Mouse (Mus musculus): ENCODE measurements around the gene Ifit1bl2.
"Not testable (repeated sequence)": the region's sequence is repeated elsewhere in the genome, so short reads cannot be mapped to it uniquely, and the experiment has no call there.

Gene Ifit1bl2

DNA sequence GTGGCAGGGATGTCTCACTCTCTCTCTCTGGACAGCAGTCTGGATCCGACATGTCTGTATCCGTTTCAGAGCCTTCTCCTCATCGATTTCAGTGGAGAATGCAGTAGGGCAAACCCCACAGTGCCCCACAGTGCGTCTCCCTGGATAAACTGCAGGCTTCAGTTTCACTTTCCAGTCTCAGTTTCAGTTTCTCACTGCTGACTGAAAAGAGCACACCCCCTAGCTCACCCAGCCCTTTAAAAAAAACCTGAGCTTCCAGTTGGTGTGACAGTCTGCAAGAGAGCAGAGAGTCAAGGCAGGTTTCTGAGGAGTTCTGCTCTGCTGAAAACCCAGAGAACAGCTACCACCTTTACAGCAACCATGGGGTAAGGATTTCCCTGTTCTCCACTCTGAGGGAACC lies at the start of gene Ifit1bl2, which contains the start of gene Ifit1:
Gene Ifit1bl2, minus strand, starts transcription at position 121 of the 400 bp plus-strand sequence.
Gene Ifit1, plus strand, starts transcription at position 249 of the 400 bp plus-strand sequence.
- no peak for DNase-seq (ENCODE audit: low spot score)

DNA sequence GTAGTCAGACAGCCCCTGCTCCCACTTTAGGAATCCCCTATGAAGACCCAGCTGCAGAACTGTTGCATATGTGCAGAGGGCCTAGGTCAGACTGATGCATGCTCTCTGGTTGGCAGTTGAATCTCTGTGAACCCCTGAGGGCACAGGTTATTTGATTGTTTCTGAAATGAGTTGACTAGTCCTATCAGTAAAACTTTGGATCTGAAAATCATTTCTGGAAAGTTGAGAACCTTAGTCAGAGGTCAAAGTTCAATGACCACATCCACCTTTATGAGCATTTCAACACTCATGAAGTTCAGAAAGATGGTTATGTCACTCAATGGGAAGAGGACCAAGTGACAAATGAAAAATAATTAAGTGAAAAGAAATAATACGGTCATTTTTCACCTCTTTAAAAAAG lies 45.0 kb upstream of the Ifit1bl2 start:
- DNase-seq (ENCODE audit: low spot score): no peak

- DNase-seq (ENCODE audit: low spot score): peak; percentile 18
Observed at GRCm38 (mm10) chr19:34684857-34685256, 44.3 kb upstream of the Ifit1bl2 start.

DNA sequence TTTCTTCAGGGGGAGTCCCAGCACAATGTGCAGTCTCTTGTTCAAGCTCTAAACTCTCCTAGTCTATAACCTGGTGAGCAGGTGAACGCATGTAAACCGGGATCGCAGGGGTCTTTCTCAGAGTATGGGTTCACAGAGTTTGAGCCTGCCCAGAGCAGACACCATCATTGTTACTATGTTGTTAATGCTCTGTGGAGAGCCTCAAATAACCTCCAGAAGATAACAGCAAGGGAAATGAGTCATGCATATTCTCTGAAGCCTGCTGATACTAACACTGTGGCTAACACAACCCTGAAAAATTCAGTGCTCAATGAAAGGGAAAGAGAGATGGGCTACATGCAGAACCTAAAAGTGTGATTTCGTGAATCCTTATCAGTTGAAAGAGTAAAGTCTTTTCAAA lies 37.9 kb upstream of the Ifit1bl2 start:
- DNase-seq (ENCODE audit: low spot score): no peak

- no peak for DNase-seq (ENCODE audit: low spot score)
Observed at GRCm38 (mm10) chr19:34673476-34673875, 32.9 kb upstream of the Ifit1bl2 start.

GRCm38 (mm10) chr19:34666127-34666526 lies 25.6 kb upstream of the Ifit1bl2 start:
- peak; percentile 39 for DNase-seq (ENCODE audit: low spot score)

GRCm38 (mm10) chr19:34662740-34663139 lies 22.2 kb upstream of the Ifit1bl2 start:
- no peak for DNase-seq (ENCODE audit: low spot score)

DNA sequence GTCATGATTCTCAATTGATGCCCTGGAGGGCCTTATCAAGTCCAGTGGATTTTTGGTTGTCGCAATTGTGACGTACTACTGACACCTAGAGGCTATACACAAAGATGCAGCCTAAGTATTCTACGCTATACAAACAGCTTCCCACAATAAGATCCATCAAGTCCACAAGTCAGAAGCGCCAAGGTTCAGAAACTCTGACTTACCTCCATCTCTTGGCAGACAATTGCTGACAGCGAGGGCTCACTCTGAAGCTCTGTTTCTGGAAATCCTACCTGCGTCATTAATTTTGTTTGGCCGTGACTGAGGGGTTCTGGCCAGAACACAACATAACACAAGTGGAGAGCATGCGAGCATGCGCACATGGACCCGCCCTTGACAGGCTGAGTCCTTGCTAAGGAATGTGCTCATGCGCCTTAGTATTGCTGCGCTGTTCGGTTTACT lies 21.5 kb upstream of the Ifit1bl2 start:
- no peak for DNase-seq (ENCODE audit: low spot score)

DNA sequence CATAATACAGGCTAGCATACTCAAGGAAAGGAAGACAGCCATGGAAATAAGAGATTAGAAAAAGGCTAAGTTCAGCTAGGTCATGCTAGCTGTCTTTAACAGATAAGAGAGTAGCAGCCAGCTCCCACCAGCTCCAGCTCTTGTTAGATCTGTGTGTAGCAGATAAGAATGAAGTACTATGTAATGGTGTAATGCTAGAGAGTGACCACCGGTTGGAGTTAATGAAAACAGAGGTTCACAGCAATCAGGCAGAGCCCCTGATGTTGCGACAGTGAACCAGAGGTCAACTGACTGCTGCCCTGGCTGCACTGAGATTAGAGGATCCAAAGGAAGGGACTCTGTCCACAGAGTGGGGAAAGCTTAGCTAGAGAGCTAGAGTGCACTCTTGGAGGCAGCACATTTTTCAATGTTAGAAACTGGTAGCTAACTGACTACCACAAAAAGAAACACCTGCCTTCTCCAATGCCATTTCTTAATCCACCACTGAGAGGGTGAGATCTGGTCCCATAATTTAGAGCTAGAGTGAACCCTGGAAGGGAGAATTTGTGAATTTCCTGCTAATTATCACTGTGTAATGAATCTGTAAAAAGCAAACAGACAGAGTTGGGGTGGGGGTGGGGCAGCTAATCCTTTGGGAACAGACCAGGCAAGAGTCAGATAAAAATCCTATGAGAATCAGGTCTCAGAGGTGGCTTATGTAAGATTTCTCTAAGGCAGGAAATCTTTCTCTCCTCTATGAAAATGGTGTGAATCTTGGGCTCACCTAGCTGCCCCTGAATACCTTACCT lies 16.2 kb upstream of the Ifit1bl2 start:
- DNase-seq (ENCODE audit: low spot score): no peak

- DNase-seq (ENCODE audit: low spot score): no peak
Observed at GRCm38 (mm10) chr19:34655227-34655805, 14.8 kb upstream of the Ifit1bl2 start.

DNA sequence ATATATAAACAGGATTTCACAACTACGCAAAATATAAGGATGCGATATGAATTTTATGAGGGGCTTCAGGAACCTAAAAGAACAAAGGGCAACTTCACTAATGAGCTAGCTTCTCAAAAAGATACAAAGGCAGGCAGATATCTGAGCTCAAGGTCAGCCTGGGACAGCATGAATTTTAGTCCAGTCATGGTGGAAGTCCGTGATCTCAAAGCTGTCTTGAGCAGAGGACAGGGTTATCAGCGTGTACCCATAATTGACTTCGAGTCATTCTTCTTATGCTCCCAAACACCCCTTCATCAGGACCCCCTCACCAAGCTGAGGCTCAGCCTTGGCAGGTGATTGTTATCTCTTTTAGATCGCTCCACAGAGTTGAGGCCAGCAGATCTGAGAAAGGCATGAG lies 10.5 kb upstream of the Ifit1bl2 start:
- no peak for DNase-seq (ENCODE audit: low spot score)

GRCm38 (mm10) chr19:34650276-34650675 lies 9.7 kb upstream of the Ifit1bl2 start:
- DNase-seq (ENCODE audit: low spot score): no peak

- not testable (repeated sequence) for DNase-seq (ENCODE audit: low spot score)
Observed at GRCm38 (mm10) chr19:34647630-34648029, 7.1 kb upstream of the Ifit1bl2 start.

GRCm38 (mm10) chr19:34642616-34643015 lies 2.1 kb upstream of the Ifit1bl2 start:
- no peak for DNase-seq (ENCODE audit: low spot score)

GRCm38 (mm10) chr19:34636933-34637557 lies 3.5 kb downstream of the Ifit1bl2 start:
- peak; percentile 26 for DNase-seq (ENCODE audit: low spot score)

DNA sequence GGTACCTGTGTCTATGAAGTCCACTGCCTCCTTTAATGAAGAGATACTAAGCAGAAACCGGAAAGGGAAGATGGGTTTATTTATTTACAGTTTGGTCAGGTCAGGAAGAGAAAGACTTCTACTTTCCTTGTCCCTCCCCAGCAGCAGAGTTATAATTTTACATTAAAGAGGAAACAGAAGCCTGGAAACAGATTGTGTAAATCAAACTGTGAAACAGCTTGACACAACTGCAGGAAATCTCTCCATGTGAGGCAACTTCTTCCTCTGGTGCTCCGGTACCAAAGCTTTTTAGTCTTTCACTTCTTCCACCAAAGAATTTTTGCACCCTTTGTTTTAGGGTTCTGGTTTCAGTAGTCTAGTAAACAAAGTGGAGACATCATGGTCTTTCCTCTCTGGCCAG lies 7.1 kb downstream of the Ifit1bl2 start:
- no peak for DNase-seq (ENCODE audit: low spot score)

DNA sequence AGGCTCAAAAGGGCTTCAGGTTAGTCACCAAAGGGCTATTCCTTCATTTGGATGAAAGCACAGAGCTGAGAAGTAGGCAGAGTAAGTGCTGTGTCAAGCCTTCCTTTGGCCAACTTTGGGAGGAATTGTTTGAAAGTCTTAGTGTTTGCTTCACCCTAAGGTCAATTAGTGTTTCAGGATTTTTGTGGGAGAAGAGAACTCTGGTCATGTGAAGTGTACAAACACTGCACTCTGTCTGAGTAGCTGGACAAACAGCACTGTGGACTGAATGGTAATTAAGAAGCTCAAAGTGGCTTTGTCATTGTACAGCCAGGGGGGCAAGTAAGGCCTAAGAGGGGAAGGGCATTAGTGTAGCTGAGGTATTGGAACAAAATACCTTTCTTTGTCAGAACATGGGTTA lies 9.1 kb downstream of the Ifit1bl2 start:
- no peak for DNase-seq (ENCODE audit: low spot score)

DNA sequence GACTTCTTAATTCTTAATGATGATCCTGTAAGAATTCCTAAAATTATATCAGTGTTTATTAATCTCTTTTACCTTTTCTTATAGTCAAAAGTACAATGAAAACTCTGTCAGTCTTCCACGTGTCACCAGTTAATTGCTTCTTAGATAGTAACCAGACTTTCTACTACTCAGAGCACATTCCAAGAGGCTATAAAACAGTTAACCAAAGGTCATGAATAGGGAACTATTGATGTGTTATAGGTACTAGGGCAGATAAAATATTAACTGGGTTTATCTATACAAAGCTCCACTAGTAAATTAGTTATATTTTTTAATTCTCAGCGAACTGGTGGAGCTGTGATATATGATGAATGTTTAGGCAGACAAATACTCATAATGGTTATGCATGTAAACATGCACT lies 13.0 kb downstream of the Ifit1bl2 start:
- no peak for DNase-seq (ENCODE audit: low spot score)

DNA sequence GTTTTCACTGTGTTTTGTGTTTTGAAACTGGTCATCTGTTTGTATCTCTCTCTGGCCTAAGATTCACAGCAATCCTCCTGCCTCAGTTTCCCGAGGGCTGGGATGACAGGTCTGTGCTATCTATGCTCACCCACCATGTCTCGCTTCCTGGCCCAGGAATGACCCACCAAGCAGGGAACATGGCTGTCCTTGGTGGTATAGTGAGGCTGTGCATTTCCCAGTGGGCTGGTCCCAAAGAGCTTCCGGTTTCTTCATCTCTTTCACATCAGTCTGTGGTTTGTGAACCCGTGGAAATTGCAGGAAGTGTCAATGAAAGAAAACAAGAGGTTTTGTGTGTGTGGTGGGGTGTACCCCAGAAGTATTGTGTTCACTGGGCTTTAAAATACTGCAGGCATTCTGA lies 15.9 kb downstream of the Ifit1bl2 start:
- DNase-seq (ENCODE audit: low spot score): no peak

DNA sequence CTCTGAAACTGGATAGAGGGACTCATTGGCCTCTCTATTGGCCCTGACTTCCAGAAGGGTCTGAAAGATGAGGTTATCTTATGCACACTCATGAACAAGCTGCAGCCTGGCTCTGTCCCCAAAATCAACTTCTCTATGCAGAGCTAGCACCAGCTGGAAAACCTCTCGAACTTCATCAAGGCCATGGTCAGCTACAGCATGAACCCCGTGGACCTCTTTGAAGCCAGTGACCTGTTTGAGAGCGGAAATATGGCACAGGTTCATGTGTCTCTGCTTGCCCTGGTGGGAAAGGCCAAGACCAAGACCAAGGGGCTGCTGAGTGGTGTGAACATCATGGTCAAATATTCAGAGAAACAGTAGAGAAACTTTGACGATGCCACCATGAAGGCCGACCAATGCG lies 16.8 kb downstream of the Ifit1bl2 start:
- no peak for DNase-seq (ENCODE audit: low spot score)

DNA sequence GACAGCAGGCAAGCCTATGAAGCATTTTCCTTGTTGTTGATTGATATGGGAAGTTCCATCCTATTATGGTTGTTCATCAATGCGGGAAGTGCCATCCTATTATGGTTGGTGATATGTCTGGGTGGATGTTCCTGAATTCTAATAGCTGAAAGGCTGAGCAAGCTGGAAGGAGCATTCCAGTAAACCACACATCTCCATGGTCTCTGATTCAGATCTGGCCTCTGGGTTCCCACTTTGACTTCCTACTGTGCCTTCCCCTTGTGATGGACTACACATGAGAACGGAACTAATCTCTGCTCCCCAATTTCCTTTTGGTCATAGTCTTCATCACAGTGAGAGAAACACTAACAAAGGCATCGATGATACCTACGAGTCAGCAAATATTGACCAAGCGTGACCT lies 19.7 kb downstream of the Ifit1bl2 start:
- DNase-seq (ENCODE audit: low spot score): no peak

DNA sequence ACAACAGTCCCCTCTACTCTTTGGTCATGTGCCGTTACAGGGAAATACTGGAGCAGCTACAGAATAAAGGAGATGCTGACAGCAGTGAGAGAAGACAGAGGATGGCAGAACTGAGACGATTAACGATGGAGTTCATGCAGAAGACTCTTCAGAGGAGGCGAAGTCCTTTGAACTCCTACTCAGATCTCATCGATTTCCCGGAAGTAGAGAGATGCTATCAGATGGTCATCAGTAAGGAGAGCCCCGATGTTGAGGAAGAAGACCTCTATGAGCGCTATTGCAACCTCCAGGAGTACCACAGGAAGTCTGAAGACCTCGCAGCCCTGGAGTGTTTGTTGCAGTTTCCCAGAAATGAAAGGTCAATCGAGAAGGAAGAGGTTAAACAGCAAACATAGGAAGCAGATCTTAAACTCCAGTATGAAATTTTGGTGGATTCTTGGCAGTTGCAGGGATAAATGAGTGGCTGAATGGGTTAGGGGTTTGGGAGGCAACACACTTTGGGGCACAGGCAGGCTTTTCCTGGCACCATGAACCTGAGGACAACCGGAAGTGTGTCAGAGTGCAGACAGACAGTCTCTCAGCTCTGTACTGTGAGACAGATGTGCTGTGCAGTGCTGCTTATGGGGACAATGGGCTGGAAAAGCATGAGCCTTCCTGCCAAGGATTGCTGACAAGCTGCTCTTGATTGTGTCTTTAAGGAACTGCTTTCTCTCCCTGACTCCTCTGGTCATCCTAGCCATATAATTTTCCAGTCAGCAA lies 28.1 kb downstream of the Ifit1bl2 start:
- not testable (repeated sequence) for DNase-seq (ENCODE audit: low spot score)

Data from left cerebral cortex, adult 11 months (tissue).